In genomic region chr4:136181367-136181766, GRCm38 (mm10) we compare ENCODE assay signal across 7 mouse cellular contexts. TPM values are rescaled to one million over a fixed set of nuclear protein-coding genes. Genes with fewer than 3 reads are reported as not detected.
A peak's percentile ranks its signal among the peaks of the same experiment; 100 is the strongest.
DNase-seq lines count a peak whose midpoint lies in the region; ATAC-seq and TF ChIP-seq lines count a peak whose summit lies in the region.

No protein-coding gene starts in this region.

- WGBS in kidney, embryonic 16.5 days, result 30% methylated on average over 12 of the region's 12 CpGs
- WGBS in embryonic facial prominence, embryonic 13.5 days, result 25% methylated on average over 12 of the region's 12 CpGs
- WGBS in lung, postnatal 0 days, result 18% methylated on average over 12 of the region's 12 CpGs

- peaks cover 48% of the 10 kb centered on the region for H3K4me1 ChIP-seq in kidney, embryonic 16.5 days (ENCODE audit: insufficient read depth, low read length)
- H3K4me1 ChIP-seq in embryonic facial prominence, embryonic 13.5 days, result peaks cover 43% of the 10 kb centered on the region
- peaks cover 30% of the 10 kb centered on the region; the same call in 1 of the 2 replicates for H3K4me1 ChIP-seq in lung, postnatal 0 days (ENCODE audit: insufficient read depth, low read depth, low read length)

- 0 out of 2 replicates have a peak, but pooled peaks cover 4% of the 10 kb centered on the region for H3K36me3 ChIP-seq in kidney, embryonic 16.5 days (ENCODE audit: insufficient read depth, low read length)
- peaks cover 10% of the 10 kb centered on the region for H3K36me3 ChIP-seq in embryonic facial prominence, embryonic 13.5 days
- no peaks in the 10 kb centered on the region for H3K36me3 ChIP-seq in lung, postnatal 0 days (ENCODE audit: insufficient read depth, low read length)

- ATAC-seq in kidney, embryonic 16.5 days (ENCODE audit: low FRiP score, low TSS enrichment), result no peak
- no peak for ATAC-seq in embryonic facial prominence, embryonic 13.5 days (ENCODE audit: insufficient number of reproducible peaks, insufficient read depth, low FRiP score, low TSS enrichment, low read depth)
- peak; percentile 7; the same call in 1 of the 2 replicates for ATAC-seq in lung, postnatal 0 days

- no peaks in the 10 kb centered on the region for H3K9me3 ChIP-seq in kidney, embryonic 16.5 days (ENCODE audit: low read length)
- H3K9me3 ChIP-seq in embryonic facial prominence, embryonic 13.5 days, result no peaks in the 10 kb centered on the region
- H3K9me3 ChIP-seq in lung, postnatal 0 days (ENCODE audit: low read length), result no peaks in the 10 kb centered on the region

- H3K27ac ChIP-seq in kidney, embryonic 16.5 days (ENCODE audit: low read length), result peak overlapping the region; percentile 41
- no peak overlapping the region; the same call in 1 of the 2 replicates for H3K27ac ChIP-seq in embryonic facial prominence, embryonic 13.5 days
- peak overlapping the region; percentile 90 for H3K27ac ChIP-seq in lung, postnatal 0 days (ENCODE audit: low read length)

- no peaks in the 10 kb centered on the region for H3K27me3 ChIP-seq in kidney, embryonic 16.5 days (ENCODE audit: insufficient read depth, low read length)
- no peaks in the 10 kb centered on the region for H3K27me3 ChIP-seq in embryonic facial prominence, embryonic 13.5 days
- no peaks in the 10 kb centered on the region for H3K27me3 ChIP-seq in lung, postnatal 0 days (replicated peaks; ENCODE audit: insufficient read depth, low read length)

- H3K9ac ChIP-seq in kidney, embryonic 16.5 days (replicated peaks; ENCODE audit: low read length), result peak overlapping the region; percentile 33; the same call in 1 of the 2 replicates
- H3K9ac ChIP-seq in embryonic facial prominence, embryonic 13.5 days, result no peak overlapping the region
- no peak overlapping the region for H3K9ac ChIP-seq in lung, postnatal 0 days (replicated peaks; ENCODE audit: low read depth)

- no peak for DNase-seq in kidney, postnatal 4 days
- DNase-seq in ZHBTc4 (ENCODE audit: low read depth, low spot score), result peak; percentile 49
- peak; percentile 88 for DNase-seq in lung, postnatal 0 days (ENCODE audit: low spot score)
- DNase-seq in cerebellum, adult 11 months, result no peak
- no peak for DNase-seq in right cerebral cortex, postnatal 4 days

- TF ChIP-seq EP300 in lung, postnatal 0 days (IDR thresholded peaks at IDR 0.05), result no peak

- TF ChIP-seq CTCF in lung, postnatal 0 days (IDR thresholded peaks at IDR 0.05), result peak; percentile 65

- H3K4me3 ChIP-seq in kidney, embryonic 16.5 days (ENCODE audit: low read length), result no peak overlapping the region
- no peak overlapping the region for H3K4me3 ChIP-seq in embryonic facial prominence, embryonic 13.5 days
- H3K4me3 ChIP-seq in lung, postnatal 0 days (ENCODE audit: low read depth, low read length), result peak overlapping the region; percentile 30

- peak overlapping the region; percentile 54 for H3K4me2 ChIP-seq in kidney, embryonic 16.5 days (replicated peaks; ENCODE audit: low read depth, low read length)
- H3K4me2 ChIP-seq in embryonic facial prominence, embryonic 13.5 days, result peak overlapping the region; percentile 56
- peak overlapping the region; percentile 56 for H3K4me2 ChIP-seq in lung, postnatal 0 days (replicated peaks; ENCODE audit: low read depth, low read length)

RNA-seq across cellular contexts. Expression of gene E2f2, which starts 9.2 kb away (rescaled TPM):
- polyA plus RNA-seq in kidney, embryonic 16.5 days (2015; fragmentation: Nextera tagmentation; extraction: Ambion mirVana), result 7.3 and 8.3 TPM in 2 replicates
- 6.4 and 7.1 TPM in 2 replicates for polyA plus RNA-seq in embryonic facial prominence, embryonic 13.5 days (2015; fragmentation: Nextera tagmentation; extraction: Ambion mirVana)
- 17.8 and 19.1 TPM in 2 replicates for polyA plus RNA-seq in lung, postnatal 0 days (2015; fragmentation: Nextera tagmentation; extraction: Ambion mirVana)

RNA-seq across cellular contexts. Expression of gene Asap3, which starts 24.8 kb away (rescaled TPM):
- 5.8 and 6.0 TPM in 2 replicates for polyA plus RNA-seq in kidney, embryonic 16.5 days (2015; fragmentation: Nextera tagmentation; extraction: Ambion mirVana)
- polyA plus RNA-seq in embryonic facial prominence, embryonic 13.5 days (2015; fragmentation: Nextera tagmentation; extraction: Ambion mirVana), result 10.9 and 11.6 TPM in 2 replicates
- polyA plus RNA-seq in lung, postnatal 0 days (2015; fragmentation: Nextera tagmentation; extraction: Ambion mirVana), result 5.4 and 5.5 TPM in 2 replicates

RNA-seq across cellular contexts. Expression of gene Id3, which starts 38.1 kb away (rescaled TPM):
- 953 and 999 TPM in 2 replicates for polyA plus RNA-seq in kidney, embryonic 16.5 days (2015; fragmentation: Nextera tagmentation; extraction: Ambion mirVana)
- 540 and 613 TPM in 2 replicates for polyA plus RNA-seq in embryonic facial prominence, embryonic 13.5 days (2015; fragmentation: Nextera tagmentation; extraction: Ambion mirVana)
- polyA plus RNA-seq in lung, postnatal 0 days (2015; fragmentation: Nextera tagmentation; extraction: Ambion mirVana), result 430 and 477 TPM in 2 replicates

Comparison
In these comparisons a context has a peak if more than half of its experiments do, and no peak if none do; other contexts are left out.
1. DNase-seq: peak in ZHBTc4 (single experiment) and lung, postnatal 0 days (single experiment); none in kidney, postnatal 4 days (0 of 2), cerebellum, adult 11 months (single experiment) and right cerebral cortex, postnatal 4 days (single experiment).
2. Peak in every context shown above with its lines, with median percentiles within 50 percentile points of each other: H3K4me2 ChIP-seq.